Mouse (Mus musculus) stomach, postnatal 0 days (tissue): ENCODE measurements at regions not wholly inside any gene's neighbourhood (a gene's known extent, or its start where the extent isn't known, plus 50 kb on each side); places are given as distances from the start of the nearest gene placed in this dataset.

ENCODE experiments used
- ATAC-seq: fragments of 200-750 bp; cut with Nextera tagmentation; 2 replicates; pipeline ENCODE4 v1.8.0; 2017; ENCODE audit not compliant: low FRiP score, low TSS enrichment
- DNase-seq: peaks from one replicate; pipeline ENCODE4 v3.0.0-alpha.2; 2016; ENCODE audit warnings: low spot score
- H3K27ac ChIP-seq: fragments of 300-500 bp; sonication (generic); replicated peaks from 2 replicates; pipeline ENCODE4 v1.5.1; 2014; ENCODE audit warnings: mild to moderate bottlenecking, control low read depth
- H3K27me3 ChIP-seq: fragments of 300-500 bp; sonication (generic); 2 replicates; pipeline ENCODE4 v1.6.1; 2014; ENCODE audit warnings: low read length; ENCODE audit not compliant: control insufficient read depth, insufficient read depth
- H3K36me3 ChIP-seq: fragments of 300-500 bp; sonication (generic); 2 replicates; pipeline ENCODE4 v1.6.1; 2014; ENCODE audit warnings: low read length, mixed read lengths; ENCODE audit not compliant: control insufficient read depth, insufficient read depth
- H3K4me1 ChIP-seq: fragments of 300-500 bp; sonication (generic); replicated peaks from 2 replicates; pipeline ENCODE4 v1.6.1; 2014; ENCODE audit warnings: antibody characterized with exemption; ENCODE audit not compliant: control insufficient read depth, insufficient read depth
- H3K4me2 ChIP-seq: fragments of 300-500 bp; sonication (generic); replicated peaks from 2 replicates; pipeline ENCODE4 v1.6.1; 2014; ENCODE audit warnings: low read depth, mild to moderate bottlenecking, control low read depth, moderate library complexity
- H3K4me3 ChIP-seq: fragments of 300-500 bp; sonication (generic); 2 replicates; pipeline ENCODE4 v1.5.1; 2014; ENCODE audit warnings: low read depth, low read length, control low read depth
- H3K9ac ChIP-seq: fragments of 300-500 bp; sonication (generic); 2 replicates; pipeline ENCODE4 v1.6.1; 2014; ENCODE audit warnings: mild to moderate bottlenecking, low read length, control low read depth, mixed read lengths
- H3K9me3 ChIP-seq: fragments of 300-500 bp; sonication (generic); 2 replicates; pipeline ENCODE4 v1.6.1; 2016; ENCODE audit warnings: low read length; ENCODE audit not compliant: control insufficient read depth
- CTCF ChIP-seq: IDR thresholded peaks from 2 replicates; pipeline ENCODE4 v1.5.1; 2016; ENCODE audit warnings: antibody characterized with exemption, low read depth, mild to moderate bottlenecking, moderate library complexity
- EP300 ChIP-seq: optimal IDR thresholded peaks from 2 replicates; pipeline ENCODE3; 2016; ENCODE audit warnings: antibody characterized with exemption
- WGBS: fragments of 180-500 bp; shearing (Covaris S2); extraction: QIAGEN DNeasy Blood & Tissue Kit; methylation state at CpG from one replicate; pipeline ENCODE4 v1.1.7; 2014; 5-methylcytosine and 5-hydroxymethylcytosine counted together

- no peak for ATAC-seq
- no peak overlapping the region for H3K9ac ChIP-seq
- H3K27ac ChIP-seq, result no peak overlapping the region
Measured at GRCm38 (mm10) chr4:114712005-114712665, 109.4 kb upstream of the Gm12830 start.

GRCm38 (mm10) chr4:114712921-114713527, 108.5 kb upstream of the Gm12830 start:
- ATAC-seq (no peak), DNase-seq (no peak)
- H3K27me3 ChIP-seq, result no peaks in the 10 kb centered on the region
- 65% methylated on average over 4 of the region's 4 CpGs for WGBS
- H3K4me1 ChIP-seq, result no peaks in the 10 kb centered on the region
- H3K4me2 ChIP-seq, result no peak overlapping the region
- H3K9me3 ChIP-seq, result no peaks in the 10 kb centered on the region
- H3K36me3 ChIP-seq, result no peaks in the 10 kb centered on the region
- no peak for TF ChIP-seq EP300
- TF ChIP-seq CTCF, result no peak
- no peak overlapping the region for H3K9ac ChIP-seq
- no peak overlapping the region for H3K4me3 ChIP-seq
- H3K27ac ChIP-seq, result no peak overlapping the region

More at GRCm38 (mm10) chr4:114712005-114712665, 109.4 kb upstream of the Gm12830 start:
- H3K9me3 ChIP-seq, result no peaks in the 10 kb centered on the region
- no peak for DNase-seq
- no peak overlapping the region for H3K4me2 ChIP-seq
- no peaks in the 10 kb centered on the region for H3K4me1 ChIP-seq
- 28% methylated on average over 7 of the region's 7 CpGs for WGBS
- TF ChIP-seq EP300 (no peak), CTCF (peak; percentile 40)
- H3K4me3 ChIP-seq, result no peak overlapping the region
- H3K36me3 ChIP-seq, result no peaks in the 10 kb centered on the region
- H3K27me3 ChIP-seq, result no peaks in the 10 kb centered on the region

GRCm38 (mm10) chr4:114716703-114717102, 104.8 kb upstream of the Gm12830 start:
- Histone ChIP-seq H3K27ac (no peak overlapping the region), H3K4me3 (no peak overlapping the region), H3K4me1 (no peaks in the 10 kb centered on the region), H3K9me3 (no peaks in the 10 kb centered on the region), H3K4me2 (no peak overlapping the region), H3K27me3 (no peaks in the 10 kb centered on the region), H3K36me3 (no peaks in the 10 kb centered on the region), H3K9ac (no peak overlapping the region)
- TF ChIP-seq EP300, result no peak
- TF ChIP-seq CTCF, result no peak
- WGBS, result 80% methylated on average over 2 of the region's 2 CpGs
- no peak for DNase-seq
- ATAC-seq, result no peak

- Histone ChIP-seq H3K27ac (no peak overlapping the region), H3K9me3 (no peaks in the 10 kb centered on the region), H3K4me3 (no peak overlapping the region), H3K36me3 (no peaks in the 10 kb centered on the region), H3K4me2 (no peak overlapping the region), H3K4me1 (no peaks in the 10 kb centered on the region), H3K27me3 (no peaks in the 10 kb centered on the region), H3K9ac (no peak overlapping the region)
- no peak for DNase-seq
- no peak for ATAC-seq
- WGBS, result 52% methylated on average over 3 of the region's 3 CpGs
- TF ChIP-seq CTCF (no peak), EP300 (no peak)
Measured at GRCm38 (mm10) chr4:114720696-114721095, 100.8 kb upstream of the Gm12830 start.

- Histone ChIP-seq H3K9ac (no peak overlapping the region), H3K9me3 (no peaks in the 10 kb centered on the region), H3K4me2 (no peak overlapping the region), H3K27me3 (no peaks in the 10 kb centered on the region), H3K4me1 (no peaks in the 10 kb centered on the region), H3K4me3 (no peak overlapping the region), H3K36me3 (no peaks in the 10 kb centered on the region), H3K27ac (no peak overlapping the region)
- TF ChIP-seq EP300 (no peak), CTCF (no peak)
- 53% methylated on average over 2 of the region's 2 CpGs for WGBS
- ATAC-seq (no peak), DNase-seq (no peak)
Measured at GRCm38 (mm10) chr4:114721386-114721785, 100.1 kb upstream of the Gm12830 start.

- WGBS, result 93% methylated on average over 11 of the region's 11 CpGs
- no peak for TF ChIP-seq EP300
- TF ChIP-seq CTCF, result no peak
- H3K9me3 ChIP-seq, result no peaks in the 10 kb centered on the region
- no peaks in the 10 kb centered on the region for H3K27me3 ChIP-seq
- H3K27ac ChIP-seq, result no peak overlapping the region
- no peaks in the 10 kb centered on the region for H3K4me1 ChIP-seq
- no peak overlapping the region for H3K4me3 ChIP-seq
- no peak overlapping the region for H3K9ac ChIP-seq
- ATAC-seq (no peak), DNase-seq (no peak)
- H3K4me2 ChIP-seq, result no peak overlapping the region
- no peaks in the 10 kb centered on the region for H3K36me3 ChIP-seq
Measured at GRCm38 (mm10) chr4:114728235-114729000, 93.1 kb upstream of the Gm12830 start.
